Mouse (Mus musculus) megakaryocyte, embryonic 14.5 days (primary cell): ENCODE data around the gene Lamp2. TPM values are rescaled to one million over a fixed set of nuclear protein-coding genes. Genes with fewer than 3 reads are reported as not detected.
"Not testable (repeated sequence)": the region's sequence is repeated elsewhere in the genome, so short reads cannot be mapped to it uniquely, and the experiment has no call there.

Experiments
- H3K27me3 ChIP-seq: replicated peaks from 2 replicates; pipeline ENCODE3; 2012; ENCODE audit warnings: inconsistent platforms
- H3K36me3 ChIP-seq: replicated peaks from 2 replicates; pipeline ENCODE3; 2012; ENCODE audit warnings: low read length, inconsistent platforms, mixed read lengths
- H3K4me1 ChIP-seq: 2 replicates; pipeline ENCODE4 v1.6.1; 2012; ENCODE audit warnings: inconsistent platforms
- H3K4me3 ChIP-seq: replicated peaks from 2 replicates; pipeline ENCODE3; 2012; ENCODE audit warnings: moderate library complexity, mild to moderate bottlenecking, inconsistent platforms
- H3K9me3 ChIP-seq: 2 replicates; pipeline ENCODE4 v1.6.1; 2012; ENCODE audit warnings: inconsistent platforms
- FLI1 ChIP-seq: IDR thresholded peaks from 2 replicates; pipeline ENCODE4 v1.6.1; 2012; ENCODE audit warnings: low read length, inconsistent platforms, mixed read lengths
- GATA1 ChIP-seq: IDR thresholded peaks from 3 replicates; pipeline ENCODE4 v1.6.1; 2012; ENCODE audit warnings: mixed read lengths, low read length, inconsistent platforms, borderline replicate concordance
- polyA plus RNA-seq: library from polyadenylated mRNA; stranded (reverse); fragments of >175 nt; gene quantifications from 2 replicates; pipeline ENCODE4 v1.2.3, GENCODE M21; 2012; ENCODE audit warnings: low replicate concordance; ENCODE audit not compliant: insufficient read depth

The Lamp2 gene
- polyA plus RNA-seq, 1 experiment, result 12.5 TPM

DNA sequence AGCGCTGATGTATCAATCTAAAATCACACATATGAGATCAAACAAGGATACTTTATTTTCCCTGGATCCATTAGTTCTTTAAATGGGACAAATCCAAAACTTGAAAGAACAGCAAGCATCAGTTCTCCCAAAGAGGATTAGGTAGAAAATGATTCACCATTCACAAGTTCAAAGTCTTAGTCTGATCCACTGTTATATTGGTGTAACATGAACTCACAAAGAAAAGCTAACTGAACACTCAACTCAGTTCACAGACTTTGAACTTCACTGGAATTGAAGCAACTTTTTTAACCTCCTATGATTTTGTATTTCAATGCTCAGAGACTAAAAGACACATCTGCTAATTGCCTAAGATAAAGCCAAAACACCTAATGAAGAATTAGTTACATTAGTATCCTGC, 56.6 kb downstream of the Lamp2 start:
- H3K4me3 ChIP-seq, result no peak overlapping the region
- H3K27me3 ChIP-seq, result peaks cover 2% of the 10 kb centered on the region
- no peaks in the 10 kb centered on the region for H3K36me3 ChIP-seq
- no peaks in the 10 kb centered on the region for H3K4me1 ChIP-seq
- H3K9me3 ChIP-seq, result no peaks in the 10 kb centered on the region
- no peak for TF ChIP-seq FLI1
- no peak for TF ChIP-seq GATA1

DNA sequence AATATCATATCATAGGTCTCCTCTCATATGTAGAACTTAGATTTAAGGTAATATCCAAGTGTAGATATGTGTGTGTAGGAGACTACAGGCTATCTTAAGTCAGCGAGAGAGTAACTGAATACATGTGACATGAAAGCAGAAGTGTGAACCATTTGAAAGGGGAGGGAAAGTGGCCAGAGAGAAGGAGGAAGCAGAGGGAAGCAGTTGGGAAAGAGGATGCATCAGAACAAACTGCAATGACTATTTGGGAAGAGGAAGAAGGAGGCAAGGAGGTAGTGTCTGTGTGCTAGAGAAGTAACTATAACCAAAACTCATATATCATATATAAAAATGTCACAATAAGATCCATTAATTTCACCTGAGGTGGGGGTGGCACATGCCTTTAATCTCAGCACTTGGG, 83.1 kb downstream of the Lamp2 start:
- not testable (repeated sequence) for H3K36me3 ChIP-seq, H3K4me1 ChIP-seq, H3K27me3 ChIP-seq, H3K9me3 ChIP-seq, H3K4me3 ChIP-seq

GRCm38 (mm10) chrX:38364621-38365020, 91.6 kb downstream of the Lamp2 start:
- not testable (repeated sequence) for H3K9me3 ChIP-seq, H3K27me3 ChIP-seq, H3K36me3 ChIP-seq, H3K4me3 ChIP-seq, H3K4me1 ChIP-seq

- H3K36me3 ChIP-seq, result no peaks in the 10 kb centered on the region
- TF ChIP-seq GATA1, result no peak
- TF ChIP-seq FLI1, result no peak
Measured at GRCm38 (mm10) chrX:38362016-38362415, 94.2 kb downstream of the Lamp2 start.

More at GRCm38 (mm10) chrX:38362016-38362415, 94.2 kb downstream of the Lamp2 start:
- Histone ChIP-seq H3K4me3 (no peak overlapping the region), H3K9me3 (no peaks in the 10 kb centered on the region), H3K4me1 (no peaks in the 10 kb centered on the region), H3K27me3 (no peaks in the 10 kb centered on the region)

Other genes starting within 250 kb of the Lamp2 start
- gene Tmem255a, start 204.0 kb downstream of the Lamp2 start, polyA plus RNA-seq, result not detected in 2 replicates
- 0.06 TPM in 1 of 2 replicates, not detected in the other for gene Atp1b4, start 140.3 kb downstream of the Lamp2 start, polyA plus RNA-seq
- gene Cul4b, start 119.7 kb upstream of the Lamp2 start, polyA plus RNA-seq, result 0.89 and 1.9 TPM in 2 replicates
- gene Mcts1, start 144.1 kb upstream of the Lamp2 start, polyA plus RNA-seq, result 0.57 TPM in 1 of 2 replicates, not detected in the other
- gene C1galt1c1, start 178.6 kb upstream of the Lamp2 start, polyA plus RNA-seq, result 0.50 and 1.2 TPM in 2 replicates